Mouse (Mus musculus) cerebellum, postnatal 25 days (tissue): ENCODE data around the gene Snd1.
A peak's percentile ranks its signal among the peaks of the same experiment; 100 is the strongest.

Experiments used
- DNase-seq, 2 experiments: peaks; one replicate each; pipeline ENCODE4 v3.0.0; 2021; ENCODE audit warnings: mixed read lengths in 2 of 2

Gene Snd1

DNA sequence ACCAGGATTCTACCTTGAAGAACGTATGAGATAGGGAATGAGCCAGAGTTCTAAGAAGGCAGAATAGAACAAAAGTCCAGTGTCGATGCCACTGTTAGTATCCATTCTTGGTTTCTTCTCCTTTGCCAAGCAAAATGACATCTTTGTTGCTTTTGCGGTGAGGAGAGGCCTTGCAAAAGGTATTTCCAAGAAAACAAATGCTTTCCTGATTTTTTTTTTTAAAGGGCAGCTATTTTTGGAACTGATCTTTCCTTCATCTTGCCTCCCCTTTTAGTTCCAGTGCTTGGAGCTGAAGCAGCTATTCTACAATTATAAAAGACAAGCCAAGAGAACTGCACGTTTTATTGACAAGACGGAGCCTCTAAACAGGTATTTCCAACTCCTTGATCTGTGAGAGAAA lies at the start of gene Snd1:
Gene Snd1, plus strand, starts transcription at position 301 of the 400 bp plus-strand sequence.
- DNase-seq: no peak

DNA sequence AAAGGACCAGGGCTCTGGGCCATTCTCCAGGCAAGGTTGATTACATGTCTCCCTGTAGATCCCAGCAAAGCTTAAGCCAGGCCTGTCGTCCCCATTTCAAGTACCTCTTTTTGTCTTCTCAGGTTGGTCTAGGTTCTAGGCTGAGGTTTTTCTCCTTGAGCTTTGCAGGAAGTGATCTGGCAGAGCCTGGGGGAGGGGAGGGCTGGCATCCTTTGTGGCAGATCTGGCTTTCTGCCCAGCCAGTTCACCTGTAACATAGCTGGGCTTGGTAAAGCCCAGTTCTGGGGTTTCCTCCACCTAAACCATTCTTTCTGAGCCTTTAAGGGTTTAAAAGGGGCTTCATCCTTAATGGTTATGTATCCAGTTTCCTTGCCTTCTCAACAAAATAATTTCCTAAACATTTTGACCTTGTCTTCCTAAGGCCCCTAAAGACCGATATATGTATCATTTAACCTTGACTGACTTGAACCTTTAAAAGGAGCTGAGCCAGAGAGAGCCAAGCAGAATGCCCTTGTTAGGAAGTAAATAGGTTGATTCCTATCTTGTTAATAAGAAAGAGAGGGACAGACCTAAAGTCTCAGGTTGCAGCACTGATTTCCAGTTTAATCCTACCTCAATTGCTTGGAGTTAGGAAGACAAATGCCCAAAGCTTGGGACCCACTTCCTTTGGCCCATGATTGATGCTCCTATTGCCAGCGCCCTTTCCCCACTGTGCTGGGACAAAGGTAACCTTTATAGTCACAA lies 47.7 kb upstream of the Snd1 start, which contains the start of gene Fscn3:
Gene Fscn3, plus strand, starts transcription at position 694 of the 744 bp plus-strand sequence.
- peak; percentile 57 to 72 for DNase-seq

DNA sequence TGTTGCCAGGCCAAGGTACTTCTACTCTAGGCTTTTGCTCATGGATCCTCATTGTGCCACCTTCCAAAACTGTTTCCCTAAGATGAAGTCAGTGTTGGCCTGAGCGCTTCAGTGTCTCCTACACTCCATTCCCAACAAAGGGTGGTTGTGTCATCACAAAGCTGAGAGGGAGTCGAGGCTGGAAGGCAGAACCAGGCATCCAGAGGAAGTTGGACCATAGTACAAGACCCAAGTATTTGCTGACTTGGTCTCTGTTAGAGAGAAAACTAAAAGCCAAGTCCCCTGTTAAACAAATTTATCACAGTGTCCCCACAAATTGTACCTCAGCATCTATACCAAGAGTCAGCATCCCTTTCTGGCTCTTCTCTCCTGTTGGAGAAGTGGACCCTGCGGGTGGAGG lies 46.6 kb upstream of the Snd1 start, which contains the start of gene Gcc1:
Gene Gcc1, minus strand, starts transcription at position 101 of the 400 bp plus-strand sequence.
- no peak for DNase-seq

DNA sequence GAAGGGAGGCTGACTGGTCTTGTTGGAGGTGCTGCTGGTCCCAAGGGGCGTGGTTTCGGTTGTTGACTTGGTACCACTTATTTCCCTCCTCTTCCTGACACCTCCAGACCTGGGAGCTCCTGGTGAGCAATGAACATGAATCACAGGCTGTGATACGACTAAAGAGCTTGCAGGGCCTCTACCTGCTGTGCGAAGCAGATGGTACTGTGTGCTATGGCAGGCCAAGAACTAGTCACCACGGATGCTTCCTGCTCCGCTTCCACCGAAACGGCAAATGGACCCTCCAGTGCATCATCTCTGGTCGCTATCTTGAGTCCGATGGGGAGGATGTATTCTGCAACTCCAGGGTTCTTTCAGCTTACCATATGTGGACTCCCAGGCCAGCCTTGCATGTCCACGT lies 45.1 kb upstream of the Snd1 start:
- peak; percentile 71 to 77 for DNase-seq

DNA sequence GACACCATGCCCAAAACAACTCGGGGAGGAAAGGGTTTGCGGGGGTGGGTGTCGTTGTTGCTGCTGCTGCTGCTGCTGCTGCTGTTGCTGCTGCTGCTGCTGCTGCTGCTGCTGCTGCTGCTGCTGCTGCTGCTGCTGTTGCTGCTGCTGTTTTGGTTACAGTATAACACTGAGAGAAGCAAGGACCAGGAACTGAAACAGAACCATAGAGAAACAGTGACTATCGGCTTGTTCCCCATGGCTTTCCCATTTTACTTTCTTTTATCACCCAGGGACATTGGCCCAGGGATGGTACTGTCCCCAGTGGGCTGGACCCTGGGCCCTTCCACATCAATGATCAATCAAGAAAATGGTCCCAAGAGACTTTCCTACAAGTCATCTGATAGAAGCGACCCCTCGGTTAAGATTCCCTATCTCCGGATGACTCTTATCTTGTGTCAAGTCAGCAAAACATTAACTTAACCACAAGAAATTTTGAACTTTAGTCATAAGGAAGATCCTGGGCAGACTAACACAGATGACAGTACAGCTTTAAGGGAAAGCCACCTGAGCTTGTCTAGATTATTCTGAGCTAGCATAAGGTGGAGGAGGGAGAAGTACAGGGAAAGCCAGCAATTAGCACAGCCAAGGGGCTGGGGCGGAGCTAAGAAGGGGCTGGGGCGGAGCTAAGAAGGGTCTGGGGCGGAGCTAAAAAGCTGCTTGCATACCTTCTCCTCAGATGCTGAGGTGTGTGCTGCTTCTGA lies 44.0 kb upstream of the Snd1 start:
- DNase-seq: no peak

DNA sequence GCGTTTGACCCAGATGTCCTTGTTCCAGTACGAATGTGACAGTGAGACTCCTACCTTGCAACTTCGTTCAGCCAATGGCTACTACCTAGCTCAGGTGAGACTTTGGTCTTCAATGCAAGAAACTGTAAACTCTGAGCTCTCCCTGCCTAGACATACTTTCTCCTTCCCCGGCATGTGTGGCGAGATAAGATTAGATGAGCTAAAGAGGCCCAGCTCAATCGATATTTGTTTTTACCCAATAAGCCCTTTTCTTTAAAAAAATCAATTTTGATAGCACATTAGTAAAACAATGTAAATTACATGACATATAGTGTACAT lies 43.4 kb upstream of the Snd1 start:
- DNase-seq: no peak

DNA sequence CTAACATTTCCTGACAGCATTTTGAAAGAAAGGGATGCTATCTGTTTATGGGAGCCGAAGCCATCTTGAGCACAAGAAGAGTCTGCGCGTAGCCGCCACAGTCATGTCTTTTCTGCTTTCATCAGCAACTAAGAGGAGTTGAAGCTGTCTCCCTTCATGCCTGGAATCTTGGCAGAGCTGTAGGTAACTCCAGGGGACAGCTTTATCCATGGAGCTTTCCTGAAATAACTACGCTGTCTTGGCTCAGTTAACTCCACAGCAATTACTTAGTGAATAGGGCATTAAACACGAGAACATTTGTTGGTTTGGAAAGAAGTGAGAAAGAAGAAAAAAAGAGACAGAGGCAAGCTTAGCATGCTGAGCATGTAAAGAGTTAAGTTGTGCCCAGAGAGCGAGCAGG lies 27.0 kb upstream of the Snd1 start:
- DNase-seq: no peak

DNA sequence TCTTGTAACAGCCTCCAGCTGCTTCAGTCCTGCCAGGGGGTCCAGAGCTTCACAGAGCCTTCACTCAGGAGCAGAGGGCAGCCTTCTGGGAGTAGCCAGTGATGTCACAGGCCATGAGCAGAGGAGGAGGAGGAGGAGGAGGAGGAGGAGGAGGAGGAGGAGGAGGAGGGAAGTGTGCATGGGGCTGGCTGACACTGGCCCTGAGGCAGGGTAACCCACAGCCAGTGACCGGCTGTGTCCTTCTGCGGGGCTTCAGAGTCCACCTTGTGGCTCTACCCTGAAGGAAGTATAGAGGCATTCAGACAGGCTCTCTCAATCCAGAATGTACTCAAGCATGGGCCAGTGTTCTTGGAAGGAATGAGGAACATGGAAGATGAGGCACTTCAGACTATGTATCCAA lies 25.7 kb upstream of the Snd1 start, which contains the start of gene Pax4:
Gene Pax4, minus strand, starts transcription at position 101 of the 400 bp plus-strand sequence.
- DNase-seq: no peak

DNA sequence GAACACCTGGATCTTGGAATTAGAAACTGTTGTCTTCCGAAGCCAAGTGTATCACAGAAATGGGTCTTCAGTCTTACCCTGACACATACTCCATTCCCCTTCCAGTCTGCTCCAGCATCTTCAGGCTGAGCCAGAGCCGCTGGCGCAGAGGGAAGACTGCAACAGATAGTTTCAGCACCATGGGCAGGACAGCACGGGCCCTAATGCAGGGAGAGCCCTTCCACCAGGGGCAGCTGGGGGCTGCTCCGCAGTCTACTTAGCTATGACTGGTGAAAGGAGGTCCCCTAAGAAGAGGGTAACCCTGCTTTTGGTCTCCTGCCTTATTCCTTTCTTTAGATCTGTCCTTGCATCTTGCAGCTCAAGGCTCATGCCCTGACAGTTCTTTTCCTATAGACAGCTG lies 24.5 kb upstream of the Snd1 start:
- DNase-seq: no peak

DNA sequence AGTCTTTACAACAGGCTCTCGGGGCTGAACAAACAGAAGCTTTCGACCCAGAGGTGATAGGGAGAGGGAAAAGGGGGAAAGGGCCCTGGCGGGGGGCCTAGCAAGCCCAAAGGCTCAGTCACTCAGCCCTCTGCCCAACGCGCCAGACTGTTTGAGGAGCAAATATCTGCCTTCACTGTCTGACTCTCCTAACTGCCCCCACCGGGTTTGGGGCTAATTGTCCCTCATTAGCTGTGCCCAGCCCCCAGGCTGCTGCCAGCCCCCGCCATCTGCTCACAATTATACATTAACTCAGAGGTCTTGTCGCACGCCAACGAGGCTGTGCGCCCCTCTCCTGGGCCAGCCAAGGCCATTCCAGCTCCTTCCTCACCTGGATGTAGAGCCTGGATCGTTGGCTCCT lies 24.0 kb upstream of the Snd1 start:
- no peak for DNase-seq

DNA sequence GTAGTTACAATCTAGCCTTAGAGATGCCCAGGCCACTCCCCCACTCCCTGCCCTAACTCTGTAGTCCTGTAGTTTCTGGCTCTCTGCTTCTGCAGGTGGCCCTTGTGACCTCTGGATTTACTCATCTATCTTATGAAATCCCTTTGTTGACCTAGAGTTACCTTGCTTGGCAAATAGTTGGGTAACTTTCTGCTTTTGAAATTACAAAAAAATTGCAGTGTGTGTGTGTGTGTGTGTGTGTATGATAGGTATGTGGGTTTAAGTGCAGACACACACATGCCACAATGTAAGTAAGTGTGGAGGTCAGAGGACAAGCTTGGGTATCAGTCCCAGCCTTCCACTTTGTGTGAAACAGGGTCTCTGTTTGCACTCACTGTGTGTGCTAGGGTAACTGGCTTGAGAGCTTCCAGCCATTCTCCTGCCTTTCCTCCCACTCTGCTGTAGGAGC lies 15.7 kb upstream of the Snd1 start:
- no peak for DNase-seq

DNA sequence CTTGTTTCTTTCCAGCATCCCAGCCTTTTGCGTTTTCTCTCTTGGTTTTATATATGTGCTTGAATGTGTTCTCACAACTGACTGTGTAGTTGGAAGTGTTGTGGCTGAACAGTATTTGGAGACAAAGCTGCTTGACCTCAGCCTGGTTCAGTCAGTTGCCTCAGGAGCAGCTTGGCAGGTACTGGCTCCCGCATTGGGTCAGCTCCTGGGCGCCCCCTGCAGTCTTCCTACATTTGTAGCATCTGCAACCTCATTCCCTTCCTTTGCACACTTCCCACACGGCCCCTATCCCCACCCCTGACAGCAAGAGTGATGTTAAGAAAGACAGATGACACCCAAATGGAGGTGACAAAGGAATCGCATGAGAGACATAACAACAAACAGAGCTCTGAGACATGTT lies 14.4 kb upstream of the Snd1 start:
- DNase-seq: peak; percentile 87 to 93

DNA sequence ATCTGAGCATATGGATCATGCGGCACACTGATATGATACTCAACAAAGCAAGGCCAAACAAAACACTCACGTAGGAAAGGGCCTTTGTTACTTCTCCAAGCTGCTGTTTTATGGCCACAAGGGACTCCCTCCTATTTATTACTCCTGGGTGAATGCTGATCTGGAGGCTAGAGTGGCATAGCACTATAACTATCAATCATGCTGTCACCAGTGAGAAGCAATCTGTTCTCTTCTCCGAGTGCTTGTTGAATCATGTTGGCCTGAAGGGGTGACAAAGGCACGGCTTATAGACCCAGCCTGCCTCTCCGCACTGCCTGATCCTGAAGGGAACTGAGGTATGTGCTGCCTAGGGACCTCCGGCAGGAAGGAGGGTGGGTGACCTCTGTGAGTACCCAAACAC lies 10.3 kb upstream of the Snd1 start:
- no peak for DNase-seq

DNA sequence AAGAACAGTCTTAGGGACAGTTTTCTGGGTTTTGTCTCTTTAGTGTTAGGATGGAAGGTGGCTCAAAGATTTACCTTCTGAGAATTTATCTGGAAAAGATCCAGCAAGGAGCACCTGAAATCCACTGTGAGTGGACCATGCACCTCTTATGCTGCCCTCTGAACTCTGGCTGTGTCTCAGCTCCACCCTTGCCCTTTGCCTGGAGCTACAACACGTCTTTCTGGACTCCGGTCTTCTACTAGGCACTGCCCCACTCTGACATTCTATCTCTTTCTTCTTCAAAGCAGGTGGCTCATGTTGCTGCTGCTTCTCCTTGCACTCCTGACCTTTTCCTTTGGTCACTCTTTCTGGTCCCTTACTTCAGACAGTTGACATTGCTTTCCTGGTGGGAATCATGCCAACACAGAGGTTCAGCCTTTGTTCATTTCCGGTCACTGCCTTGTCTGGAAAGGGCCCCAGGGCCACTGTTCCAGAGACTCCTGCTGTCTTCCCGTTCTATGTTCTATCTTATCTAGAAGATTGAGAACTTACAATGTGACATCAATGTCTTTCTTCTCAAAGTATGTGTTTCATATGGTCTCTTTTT lies 4.8 kb upstream of the Snd1 start:
- no peak for DNase-seq

DNA sequence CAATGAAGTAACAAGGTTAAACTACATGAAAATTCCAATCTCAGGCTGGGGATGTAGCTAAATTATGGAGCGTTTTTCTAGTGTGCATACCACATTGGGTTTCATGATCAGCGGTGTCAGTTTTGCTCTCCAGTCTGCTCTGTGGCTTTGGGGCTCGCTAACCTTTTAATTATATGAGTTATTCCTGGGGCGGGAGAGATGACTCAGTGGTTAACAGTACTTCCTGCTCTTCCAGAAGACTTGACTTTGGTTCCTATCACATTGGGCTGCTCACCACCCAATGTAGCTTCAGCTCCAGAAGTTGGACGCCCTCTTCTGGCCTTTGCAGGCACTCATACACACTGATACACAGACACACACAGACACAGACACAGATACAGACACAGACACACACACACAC lies 4.3 kb upstream of the Snd1 start:
- no peak for DNase-seq

DNA sequence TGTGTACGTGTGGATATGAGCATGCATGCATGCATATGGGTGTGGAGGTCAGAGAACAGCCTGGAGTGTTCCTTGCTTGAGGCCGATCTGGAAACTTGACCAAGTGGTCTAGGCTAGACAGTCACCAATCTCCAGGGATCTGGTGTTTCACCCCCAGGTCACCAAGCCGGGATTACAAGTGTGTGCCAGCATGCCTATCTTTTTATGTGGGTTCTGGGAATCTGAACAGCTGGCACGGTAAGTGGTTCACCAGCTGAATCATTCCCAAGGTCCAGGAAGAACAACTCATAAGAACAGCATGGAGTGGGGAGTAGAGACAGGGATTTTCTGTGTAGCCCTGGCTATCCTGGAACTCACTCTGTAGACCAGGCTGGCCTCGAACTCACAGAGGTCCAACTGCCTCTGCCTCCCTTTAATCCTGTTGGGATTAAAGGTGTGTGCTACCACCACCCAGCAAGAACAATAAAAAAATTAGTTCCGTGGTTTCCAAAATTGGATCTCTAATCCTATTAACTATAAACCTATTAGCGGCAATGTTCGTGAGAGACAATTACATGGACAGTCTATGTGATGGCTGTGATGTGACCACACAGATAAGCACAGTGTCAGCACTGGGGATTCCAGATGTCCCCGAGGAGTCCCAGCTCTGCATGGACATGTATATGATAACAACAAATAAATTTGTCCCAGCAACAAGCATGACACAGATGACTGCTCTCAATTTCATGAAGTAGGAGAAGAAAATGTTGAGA lies 3.5 kb upstream of the Snd1 start:
- no peak for DNase-seq

DNA sequence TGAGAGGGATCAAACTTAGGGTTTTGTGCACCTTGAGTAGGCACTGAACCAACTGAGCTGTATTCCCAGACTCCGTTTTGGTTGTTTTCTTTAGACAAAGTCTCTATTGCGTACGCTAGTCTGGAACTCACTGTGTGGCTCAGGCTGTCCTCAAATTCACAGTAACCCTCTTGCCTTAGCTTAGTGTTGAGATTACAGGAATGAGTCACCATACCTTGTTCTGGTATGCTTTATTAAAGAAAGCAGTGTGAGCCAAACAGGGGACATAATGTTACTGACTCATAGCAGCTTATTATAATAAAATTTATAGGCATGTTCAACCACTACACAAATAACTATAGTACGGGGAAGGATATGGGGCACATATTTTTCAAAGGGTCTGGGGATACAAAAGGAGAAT lies 728 bp upstream of the Snd1 start:
- DNase-seq: no peak

DNA sequence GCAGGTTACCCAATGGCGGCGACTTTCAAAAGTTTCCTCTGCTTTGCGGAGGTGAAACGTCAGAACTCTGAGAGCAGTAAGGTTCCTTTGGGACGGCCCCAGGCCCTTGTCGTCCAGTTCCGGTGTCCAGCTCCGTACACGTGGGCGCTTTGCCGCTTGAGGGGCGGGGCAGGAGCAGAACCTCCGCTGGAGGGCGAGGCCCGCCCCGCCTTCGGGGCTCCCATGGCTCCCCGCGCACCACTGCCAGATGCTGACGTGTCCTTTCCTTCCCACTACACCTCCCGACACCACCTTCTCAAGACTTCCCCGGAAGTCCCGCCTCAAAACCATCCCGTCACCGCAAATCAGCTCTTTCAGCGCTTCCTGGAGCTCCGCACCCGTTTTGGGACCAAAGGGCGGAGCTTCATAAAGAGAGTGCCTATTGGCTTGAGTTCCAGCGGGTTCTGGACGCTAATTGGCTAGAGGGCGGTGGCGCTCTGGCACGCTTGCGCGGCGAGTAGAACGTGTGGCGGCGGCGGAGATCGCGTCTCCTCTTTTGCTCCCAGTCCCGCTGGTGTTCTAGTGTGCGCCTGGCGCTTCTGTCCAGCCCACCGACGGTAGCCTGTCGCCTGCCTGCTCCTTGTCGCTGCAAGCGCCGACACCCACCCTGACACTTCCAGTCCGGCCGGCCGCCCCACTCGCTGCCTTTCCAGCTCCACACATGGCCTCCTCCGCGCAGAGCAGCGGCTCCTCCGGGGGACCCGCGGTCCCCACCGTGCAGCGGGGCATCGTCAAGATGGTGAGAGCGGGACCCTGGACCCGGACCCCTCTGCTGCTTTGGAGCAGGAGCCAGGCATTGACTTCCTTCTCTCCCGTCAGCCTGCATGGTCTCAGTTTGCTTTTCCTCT lies 5.2 kb downstream of the Snd1 start:
- peak; percentile 96 to 97 for DNase-seq

DNA sequence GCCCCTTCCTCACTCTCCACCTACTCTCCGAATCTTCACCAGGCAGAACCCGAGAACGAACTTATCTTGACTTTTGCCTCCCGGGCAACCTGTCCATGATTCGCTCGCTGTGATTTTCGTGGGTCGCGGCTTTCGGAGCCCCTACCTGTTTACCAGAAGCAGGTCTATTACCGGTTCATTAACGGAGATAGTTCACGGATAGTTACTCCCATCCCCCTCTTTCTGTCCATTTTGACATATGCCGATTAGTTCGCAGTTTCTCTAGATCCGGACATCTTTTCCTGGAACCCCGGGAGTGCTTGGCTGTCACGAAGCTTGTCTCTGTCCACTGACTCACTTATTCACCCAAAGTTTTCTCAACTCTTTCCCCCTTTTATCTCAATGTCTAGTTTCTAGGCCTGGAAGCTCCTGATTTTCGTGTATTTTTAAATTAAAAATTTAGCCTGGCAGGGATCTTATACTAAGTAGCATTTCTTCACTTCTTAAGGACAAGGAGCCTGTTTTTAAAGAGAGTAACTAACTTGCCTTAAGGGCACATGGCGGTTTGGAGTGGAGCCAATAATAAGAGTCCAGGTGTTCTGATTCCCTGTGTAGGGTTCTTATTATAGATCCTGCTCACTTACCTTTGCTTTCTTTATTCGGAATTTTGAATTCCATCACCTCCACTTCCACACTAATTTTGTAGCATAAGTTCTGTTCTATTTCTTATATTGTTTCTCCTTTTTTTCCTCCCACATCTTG lies 6.0 kb downstream of the Snd1 start:
- DNase-seq: no peak

DNA sequence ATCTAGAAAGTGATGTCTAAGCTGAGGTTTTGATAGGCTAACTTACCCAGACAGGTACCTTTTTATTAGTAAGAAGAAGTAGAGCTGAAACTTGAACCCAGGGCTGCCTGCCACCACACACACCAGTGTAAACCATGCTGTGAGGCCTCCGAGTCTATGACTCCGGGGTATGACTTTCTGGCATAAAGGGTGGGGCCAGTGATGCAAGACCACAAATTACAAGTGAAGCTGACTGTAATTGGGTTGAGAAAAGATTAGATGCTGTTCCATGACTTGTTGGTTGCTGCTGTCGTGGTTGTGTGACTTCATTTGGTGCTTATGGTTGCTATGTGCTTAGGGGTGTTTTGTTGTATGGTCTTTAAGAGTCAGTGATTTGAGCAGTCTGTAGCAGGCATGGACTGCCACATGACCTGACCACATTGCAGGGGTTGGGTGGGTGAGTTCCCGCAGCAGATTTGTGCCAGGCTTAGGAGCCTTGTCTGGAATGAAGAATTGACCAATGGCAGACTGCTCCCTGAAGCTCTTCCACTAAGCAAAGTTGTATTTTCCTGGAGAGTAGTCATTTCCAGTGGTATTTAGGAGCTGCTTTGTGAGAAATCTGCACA lies 7.9 kb downstream of the Snd1 start:
- no peak for DNase-seq

DNA sequence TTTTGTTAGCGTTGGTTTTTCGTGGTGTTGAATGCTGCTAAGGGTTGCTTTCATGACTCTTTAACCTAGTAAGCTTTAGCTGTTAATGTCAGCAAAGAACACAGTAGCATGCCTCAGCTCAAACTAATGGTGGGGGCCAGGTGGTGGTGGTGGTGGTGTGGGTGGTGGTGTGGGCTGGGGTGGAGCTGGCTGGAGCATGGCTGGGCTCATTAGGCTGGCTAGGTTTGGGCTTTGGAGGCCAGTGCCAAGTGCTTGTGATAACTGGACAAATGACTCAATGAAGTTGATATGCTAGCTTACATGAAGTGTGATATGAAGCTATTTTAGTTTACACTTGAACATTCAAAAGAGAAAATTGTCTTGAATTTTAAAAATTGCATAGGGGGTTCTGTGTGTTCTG lies 11.1 kb downstream of the Snd1 start:
- DNase-seq: no peak
